ENCODE assay signal across 9 mouse cellular contexts in genomic region chr7:110626186-110627098, GRCm38 (mm10). TPM values are rescaled to one million over a fixed set of nuclear protein-coding genes. Genes with fewer than 3 reads are reported as not detected.
DNase-seq lines count a peak whose midpoint lies in the region; ATAC-seq lines count a peak whose summit lies in the region.
"Had no signal": no experiment of that assay in that cellular context is flagged by ENCODE, and none has a peak within 500 bp of the region (broad histone marks: within the 10 kb centered on the region; RNA-seq: fewer than 3 reads in every experiment).

No protein-coding gene starts in this region.

- intact Hi-C loops in heart, postnatal 14 days (cut with DNase I), result loop anchor here (5.0 kb wide), 1 partner anchor 44 kb away; no protein-coding TSS in a partner anchor

- 4% methylated on average over 28 of the region's 28 CpGs for WGBS in heart, embryonic 12.5 days
- WGBS in forebrain, embryonic 16.5 days, result 6% methylated on average over 28 of the region's 28 CpGs
- WGBS in neural tube, embryonic 14.5 days, result 3% methylated on average over 28 of the region's 28 CpGs

- H3K4me2 ChIP-seq in heart, embryonic 12.5 days, result peak overlapping the region; percentile 85
- H3K4me2 ChIP-seq in forebrain, embryonic 16.5 days (ENCODE audit: low read length), result peak overlapping the region; percentile 16
- peak overlapping the region; percentile 67; the same call in 1 of the 2 replicates for H3K4me2 ChIP-seq in neural tube, embryonic 14.5 days (ENCODE audit: low read depth, low read length)

- H3K9ac ChIP-seq in heart, embryonic 12.5 days, result peak overlapping the region; percentile 72
- H3K9ac ChIP-seq in forebrain, embryonic 16.5 days (replicated peaks; ENCODE audit: low read depth, low read length), result no peak overlapping the region
- no peak overlapping the region for H3K9ac ChIP-seq in neural tube, embryonic 14.5 days (replicated peaks; ENCODE audit: low read depth, low read length)

- H3K4me1 ChIP-seq in heart, embryonic 12.5 days (replicated peaks), result peaks cover 43% of the 10 kb centered on the region
- H3K4me1 ChIP-seq in forebrain, embryonic 16.5 days (replicated peaks; ENCODE audit: control insufficient read depth, insufficient read depth, low read length), result peaks cover 40% of the 10 kb centered on the region
- peaks cover 27% of the 10 kb centered on the region for H3K4me1 ChIP-seq in neural tube, embryonic 14.5 days (ENCODE audit: control insufficient read depth, insufficient read depth, low read length)

- H3K27ac ChIP-seq in heart, embryonic 12.5 days (ENCODE audit: poor library complexity, severe bottlenecking), result no peak overlapping the region
- H3K27ac ChIP-seq in forebrain, embryonic 16.5 days (ENCODE audit: low read length), result no peak overlapping the region
- no peak overlapping the region for H3K27ac ChIP-seq in neural tube, embryonic 14.5 days (ENCODE audit: low read depth, low read length)

- H3K27me3 ChIP-seq in heart, embryonic 12.5 days (replicated peaks), result peaks cover 42% of the 10 kb centered on the region
- H3K27me3 ChIP-seq in forebrain, embryonic 16.5 days (replicated peaks; ENCODE audit: control insufficient read depth, insufficient read depth, low read length), result peaks cover 43% of the 10 kb centered on the region
- H3K27me3 ChIP-seq in neural tube, embryonic 14.5 days (ENCODE audit: control insufficient read depth, insufficient read depth, low read length), result peaks cover 36% of the 10 kb centered on the region

- H3K4me3 ChIP-seq in heart, embryonic 12.5 days, result peak overlapping the region; percentile 53
- no peak overlapping the region for H3K4me3 ChIP-seq in forebrain, embryonic 16.5 days (replicated peaks; ENCODE audit: low read length)
- H3K4me3 ChIP-seq in neural tube, embryonic 14.5 days (ENCODE audit: low read depth, low read length), result no peak overlapping the region

- no peaks in the 10 kb centered on the region for H3K9me3 ChIP-seq in heart, embryonic 12.5 days (replicated peaks)
- H3K9me3 ChIP-seq in forebrain, embryonic 16.5 days (ENCODE audit: control insufficient read depth, low read length), result no peaks in the 10 kb centered on the region
- no peaks in the 10 kb centered on the region for H3K9me3 ChIP-seq in neural tube, embryonic 14.5 days (ENCODE audit: control insufficient read depth, low read length)
- H3K9me3 ChIP-seq: G1E had no signal

- no peak for ATAC-seq in heart, embryonic 12.5 days (ENCODE audit: insufficient number of reproducible peaks, low FRiP score)
- no peak for ATAC-seq in forebrain, embryonic 16.5 days
- no peak for ATAC-seq in neural tube, embryonic 14.5 days (ENCODE audit: low read depth)

- DNase-seq in heart, postnatal 14 days, result no peak
- peak; percentile 60 to 78 for DNase-seq in kidney, postnatal 25 days
- no peak for DNase-seq in layer of hippocampus, postnatal 25 days (ENCODE audit: extremely low spot score in 1 of 2, low spot score in 1 of 2)
- no peak for DNase-seq in natural killer cell, adult 2 months (ENCODE audit: low spot score in 2 of 2)
- DNase-seq in left cerebral cortex, adult 9 months (ENCODE audit: low spot score in 2 of 2), result no peak

- H3K36me3 ChIP-seq in heart, embryonic 12.5 days, result no peaks in the 10 kb centered on the region
- H3K36me3 ChIP-seq in forebrain, embryonic 16.5 days (ENCODE audit: control insufficient read depth, insufficient read depth), result no peaks in the 10 kb centered on the region
- no peaks in the 10 kb centered on the region for H3K36me3 ChIP-seq in neural tube, embryonic 14.5 days (ENCODE audit: control insufficient read depth, insufficient read depth, low read length)
- H3K36me3 ChIP-seq: G1E had no signal

RNA-seq across cellular contexts. Expression of gene Adm, which starts 1.0 kb away (rescaled TPM):
- polyA plus RNA-seq in heart, embryonic 12.5 days (2016; fragmentation: Nextera tagmentation; extraction: Ambion mirVana), result 10.1 and 10.9 TPM in 2 replicates
- 10 to 100 TPM in 1 of 2 experiments, 1 to 10 TPM in 1; 9.8 to 15.5 TPM for total RNA-seq in heart, postnatal 14 days (2021)
- polyA plus RNA-seq in forebrain, embryonic 16.5 days (2015; fragmentation: Nextera tagmentation; extraction: Ambion mirVana), result 3.8 and 6.4 TPM in 2 replicates
- 2.0 and 2.1 TPM in 2 replicates for polyA plus RNA-seq in neural tube, embryonic 14.5 days (2014; fragmentation: Nextera tagmentation; extraction: Ambion mirVana)
- 1 to 10 TPM; 1.2 to 1.9 TPM for total RNA-seq in layer of hippocampus, postnatal 25 days (2021)
- total RNA-seq: G1E had no signal
- polyA plus RNA-seq: G1E had no signal

RNA-seq across cellular contexts. Expression of gene Sbf2, which starts 11.7 kb away (rescaled TPM):
- polyA plus RNA-seq in heart, embryonic 12.5 days (2016; fragmentation: Nextera tagmentation; extraction: Ambion mirVana), result 39.2 and 43.3 TPM in 2 replicates
- 10 to 100 TPM; 47.4 to 54.3 TPM for total RNA-seq in heart, postnatal 14 days (2021)
- 75.4 and 75.7 TPM in 2 replicates for polyA plus RNA-seq in forebrain, embryonic 16.5 days (2015; fragmentation: Nextera tagmentation; extraction: Ambion mirVana)
- 66.5 and 83.1 TPM in 2 replicates for polyA plus RNA-seq in neural tube, embryonic 14.5 days (2014; fragmentation: Nextera tagmentation; extraction: Ambion mirVana)
- total RNA-seq in layer of hippocampus, postnatal 25 days (2021), result 10 to 100 TPM; 62.9 to 76.0 TPM
- polyA plus RNA-seq: G1E had no signal

Comparison
In these comparisons a context has a peak if more than half of its experiments do, and no peak if none do; other contexts are left out.
1. H3K4me2 ChIP-seq: peak in every context shown above with its lines; median percentile 85 in heart, embryonic 12.5 days; 67 in neural tube, embryonic 14.5 days; 16 in forebrain, embryonic 16.5 days.
2. DNase-seq: peak in kidney, postnatal 25 days (2 of 2); none in heart, postnatal 14 days (0 of 2), layer of hippocampus, postnatal 25 days (0 of 2), natural killer cell, adult 2 months (0 of 2) and left cerebral cortex, adult 9 months (0 of 2).